Mouse (Mus musculus) thymus, postnatal 36 days (tissue): ENCODE data around the gene Syngr1.
"Not testable (repeated sequence)": the region's sequence is repeated elsewhere in the genome, so short reads cannot be mapped to it uniquely, and the experiment has no call there.

Experiments used
- DNase-seq, 2 experiments: peaks; one replicate each; pipeline ENCODE4 v3.0.0; 2022; ENCODE audit warnings: mixed read lengths in 2 of 2

Syngr1 gene

GRCm38 (mm10) chr15:80119076-80119475 is 27.9 kb downstream of the Syngr1 start:
- no peak for DNase-seq

DNA sequence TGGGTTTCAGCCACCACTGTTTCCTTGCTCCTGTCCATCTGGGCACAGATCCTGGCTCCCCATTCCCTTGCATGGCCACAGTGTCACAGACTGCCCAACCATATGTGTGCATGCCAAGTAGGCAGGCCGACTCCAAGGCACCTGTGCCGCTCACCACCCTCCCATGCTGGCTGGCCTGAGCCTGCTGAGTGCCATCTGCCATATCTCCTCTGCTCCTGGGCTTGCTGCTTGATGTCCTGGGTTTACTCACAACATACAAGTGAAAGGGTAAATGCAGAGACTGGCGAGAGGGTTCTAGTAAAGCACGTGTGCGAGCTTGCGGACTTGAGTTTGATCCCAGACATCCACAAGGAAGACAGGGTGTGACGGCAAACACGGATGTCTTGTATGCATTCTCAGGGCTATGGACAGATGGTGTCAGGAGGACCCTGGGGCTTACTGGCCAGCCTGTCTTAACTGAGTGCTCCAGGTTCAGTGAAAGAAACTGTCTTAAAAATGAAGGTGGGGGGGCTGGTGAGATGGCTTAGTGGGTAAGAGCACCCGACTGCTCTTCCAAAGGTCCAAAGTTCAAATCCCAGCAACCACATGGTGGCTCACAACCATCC is 30.7 kb downstream of the Syngr1 start:
- no peak for DNase-seq

- not testable (repeated sequence) for DNase-seq
These were observed 31.3 kb downstream of the Syngr1 start for GRCm38 (mm10) chr15:80122431-80122830.

GRCm38 (mm10) chr15:80124651-80125050 is 33.5 kb downstream of the Syngr1 start:
- no peak for DNase-seq

DNA sequence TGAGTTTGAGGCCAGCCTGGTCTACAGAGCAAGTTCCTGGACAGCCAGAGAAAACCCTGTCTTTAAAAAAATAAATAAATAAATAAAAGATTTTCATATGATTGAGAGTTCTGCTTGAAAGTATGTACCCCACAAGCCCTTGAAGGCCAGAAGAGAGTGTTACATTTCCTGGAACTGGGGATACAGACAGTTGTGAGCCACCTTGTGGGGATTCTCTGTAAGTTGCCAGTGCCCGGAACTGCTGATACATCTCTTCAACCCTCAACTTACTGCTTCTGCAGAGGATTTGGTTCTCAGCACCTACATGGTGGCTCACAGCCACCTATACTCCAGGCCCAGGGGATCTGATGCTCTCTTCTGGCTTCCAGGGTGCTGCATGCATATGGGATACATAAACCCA is 36.1 kb downstream of the Syngr1 start:
- no peak for DNase-seq

GRCm38 (mm10) chr15:80129982-80130381 is 38.8 kb downstream of the Syngr1 start:
- no peak for DNase-seq

DNA sequence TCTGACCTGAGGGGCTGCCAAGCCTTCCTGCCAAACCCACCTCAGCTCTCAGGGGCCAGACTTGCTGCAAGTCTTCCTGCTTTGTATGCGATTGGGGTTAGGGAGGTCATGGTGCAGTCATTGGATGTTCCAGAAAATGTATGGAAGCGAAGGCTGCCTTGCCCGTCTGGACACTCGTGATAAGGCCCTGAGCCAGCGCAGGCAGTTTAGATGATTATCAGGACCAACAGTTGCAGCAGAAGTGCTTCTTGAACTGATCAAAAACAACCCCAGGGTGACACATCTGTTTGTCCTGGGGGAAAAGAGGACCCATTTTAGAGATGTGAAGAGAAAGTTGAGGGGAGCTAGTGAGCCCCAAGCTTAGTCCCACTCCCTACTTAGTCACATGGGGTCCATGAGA is 39.6 kb downstream of the Syngr1 start:
- DNase-seq = no peak

GRCm38 (mm10) chr15:80131421-80131820 is 40.3 kb downstream of the Syngr1 start:
- DNase-seq = no peak

- no peak for DNase-seq
These were observed 41.3 kb downstream of the Syngr1 start for GRCm38 (mm10) chr15:80132452-80132851.

DNA sequence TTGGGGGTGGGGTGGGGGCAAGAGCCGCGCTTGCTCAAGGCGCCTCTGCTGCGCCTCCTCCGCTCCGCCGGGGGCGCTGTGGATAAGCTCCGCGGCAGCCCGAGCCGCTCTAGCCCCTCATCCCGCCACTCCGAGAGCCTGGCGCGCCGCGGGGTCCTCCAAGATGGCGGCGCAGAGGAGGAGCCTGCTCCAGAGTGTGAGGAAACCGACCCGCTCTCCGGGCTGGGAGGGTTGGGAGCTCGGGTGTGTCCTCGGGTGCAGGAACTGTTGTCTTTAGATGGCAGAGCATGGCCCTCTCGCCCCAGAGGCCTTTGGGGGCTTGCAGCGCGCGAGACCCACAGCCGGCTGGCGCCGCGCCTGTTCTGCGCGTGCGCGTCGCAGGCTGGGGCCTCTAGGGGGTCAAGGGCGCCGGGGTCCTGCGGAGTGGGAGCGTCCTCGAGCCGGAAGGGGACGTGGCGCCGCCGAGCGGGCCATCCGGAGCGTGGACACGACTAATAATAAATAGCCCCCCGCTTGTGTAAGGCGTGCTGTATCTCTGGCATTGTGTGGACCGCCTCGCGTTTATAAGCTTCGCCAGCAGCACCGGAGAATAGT is 42.0 kb downstream of the Syngr1 start, which contains the start of gene Tab1:
Gene Tab1 (plus strand): TSS at position 135 of the 594 bp plus-strand sequence.
- peak; percentile 92 for DNase-seq

- no peak for DNase-seq
These were observed 42.7 kb downstream of the Syngr1 start for GRCm38 (mm10) chr15:80133682-80134449.

DNA sequence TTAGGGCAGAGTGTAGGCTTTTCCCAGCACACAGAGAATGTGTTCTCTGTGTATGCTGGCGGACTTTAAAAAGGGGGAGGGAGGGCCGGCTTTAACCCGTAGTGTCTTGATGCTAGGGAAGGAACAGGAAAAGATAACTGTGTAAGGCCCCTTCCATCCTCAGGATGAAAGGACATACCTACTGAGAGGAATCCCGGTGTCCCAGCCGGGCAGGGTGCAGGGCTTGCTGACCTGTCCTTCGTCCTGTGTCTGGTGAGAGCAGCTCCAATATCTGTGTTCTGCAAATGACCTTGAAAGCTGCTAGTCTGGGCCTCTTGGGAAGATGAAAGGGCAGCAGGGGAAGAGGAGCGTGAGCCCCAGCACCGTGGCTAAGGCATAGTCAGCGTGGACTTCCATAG is 43.3 kb downstream of the Syngr1 start:
- DNase-seq = no peak

GRCm38 (mm10) chr15:80135499-80135898 is 44.4 kb downstream of the Syngr1 start:
- DNase-seq = no peak

DNA sequence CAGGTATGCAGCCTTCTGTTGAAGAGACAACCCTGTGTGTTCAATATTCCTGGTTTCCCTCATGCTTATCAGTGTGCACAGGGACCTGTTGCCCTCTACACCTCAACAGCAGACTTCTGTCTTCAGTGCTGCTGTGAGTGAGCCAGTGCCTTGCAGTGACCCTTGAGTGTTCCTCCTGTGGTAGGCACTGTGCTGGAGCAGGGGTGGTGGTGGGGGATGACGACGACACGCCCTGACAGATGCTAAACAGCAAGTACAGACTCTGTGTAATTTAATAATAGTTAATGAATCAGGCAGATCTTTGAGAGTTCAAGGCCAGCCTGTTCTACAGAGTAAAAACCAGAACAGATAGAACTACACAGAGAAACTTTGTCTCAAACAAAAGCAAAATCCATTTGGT is 45.5 kb downstream of the Syngr1 start:
- DNase-seq = no peak

DNA sequence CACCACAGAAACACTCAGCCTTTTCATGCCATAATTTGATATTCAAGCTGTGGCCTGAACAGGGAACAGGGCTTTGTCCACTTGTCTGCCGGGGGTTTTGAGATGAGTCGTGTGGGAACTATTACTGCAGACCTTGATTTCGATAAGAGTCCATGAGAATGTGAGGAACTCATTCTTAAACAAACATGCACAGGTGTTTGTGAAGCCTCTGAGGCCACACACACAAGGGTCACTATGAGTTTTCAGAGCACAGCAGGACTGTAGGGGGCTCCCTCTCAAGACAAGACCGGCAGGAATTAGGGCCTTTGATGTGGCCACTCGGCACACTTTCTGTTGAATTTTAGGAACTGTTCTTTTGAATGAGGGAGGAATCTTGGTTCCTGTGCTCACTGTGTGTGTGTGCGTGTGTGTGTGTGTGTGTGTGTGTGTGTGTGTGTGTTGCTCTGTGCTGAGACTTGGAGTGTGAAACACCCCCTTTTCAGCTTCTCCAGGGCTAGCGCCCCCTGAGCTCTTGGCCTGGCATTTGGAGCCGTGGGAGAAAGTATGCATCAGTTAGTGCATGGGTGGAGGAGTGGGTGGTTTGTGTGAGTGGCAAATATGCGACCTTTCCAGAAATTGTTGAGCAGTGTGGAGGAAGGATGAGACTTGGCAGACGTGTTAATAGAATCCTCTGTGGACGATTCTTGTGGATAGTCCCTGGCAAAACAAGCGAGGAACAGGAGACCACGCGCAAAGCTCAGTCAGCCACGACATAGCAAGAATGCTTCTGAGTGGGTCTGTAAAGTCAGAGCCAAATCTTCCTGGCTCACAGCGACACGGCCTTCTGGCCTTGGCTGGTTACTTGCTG is 47.0 kb downstream of the Syngr1 start:
- no peak for DNase-seq

DNA sequence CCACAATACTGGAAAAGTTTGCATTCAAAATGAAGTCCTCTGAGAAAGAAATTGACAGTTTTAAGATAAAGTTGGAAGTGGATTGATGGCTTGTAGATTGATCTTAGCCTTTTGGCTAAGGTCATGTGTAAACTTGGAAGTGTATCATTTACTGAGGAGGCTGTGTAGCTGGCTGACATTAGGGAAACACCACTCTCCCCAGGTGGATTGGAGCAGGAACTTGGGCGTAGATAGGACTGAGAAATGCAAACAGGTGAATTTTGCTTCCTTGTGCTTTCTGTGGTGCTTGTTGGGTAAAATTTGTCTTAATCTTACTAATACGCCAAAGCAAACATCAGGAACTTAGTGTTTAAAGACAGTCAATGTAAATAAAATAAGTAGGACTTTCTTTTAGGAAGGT is 49.2 kb downstream of the Syngr1 start:
- no peak for DNase-seq

GRCm38 (mm10) chr15:80140878-80141277 is 49.7 kb downstream of the Syngr1 start:
- DNase-seq = no peak

GRCm38 (mm10) chr15:80142130-80142529 is 51.0 kb downstream of the Syngr1 start:
- no peak for DNase-seq

DNA sequence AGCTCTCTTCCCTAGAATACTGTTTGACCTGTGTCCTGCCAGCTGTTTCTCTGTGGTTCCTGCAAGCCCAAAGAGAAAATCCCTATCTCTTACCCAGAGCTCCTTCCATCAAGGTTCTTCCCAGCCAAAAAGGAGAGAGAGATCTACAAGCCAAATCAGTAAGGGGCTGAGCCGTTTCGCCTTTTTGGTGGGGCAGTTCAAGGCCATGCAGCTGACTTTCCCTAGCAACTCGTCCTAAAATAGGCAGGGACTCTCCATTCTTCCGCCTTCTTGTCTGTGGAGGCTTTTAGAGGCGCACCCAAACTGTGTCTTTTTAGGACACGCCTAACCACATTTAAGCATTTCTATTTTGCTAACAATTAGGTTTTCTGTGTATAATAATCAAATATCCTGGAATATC is 52.6 kb downstream of the Syngr1 start:
- DNase-seq = no peak

- DNase-seq = no peak
These were observed 54.3 kb downstream of the Syngr1 start for GRCm38 (mm10) chr15:80145397-80145796.

- DNase-seq = no peak
These were observed 55.0 kb downstream of the Syngr1 start for GRCm38 (mm10) chr15:80146153-80146552.

- DNase-seq = no peak
These were observed 56.0 kb downstream of the Syngr1 start for GRCm38 (mm10) chr15:80147090-80147489.

- DNase-seq = no peak
These were observed 56.4 kb downstream of the Syngr1 start for GRCm38 (mm10) chr15:80147511-80147910.
